Mouse (Mus musculus) forebrain, embryonic 16.5 days (tissue): ENCODE measurements at regions not wholly inside any gene's neighbourhood (a gene's known extent, or its start where the extent isn't known, plus 50 kb on each side); places are given as distances from the start of the nearest gene placed in this dataset.

Experiments used
- ATAC-seq: fragments of 200-750 bp; cut with Nextera tagmentation; 2 replicates; pipeline ENCODE4 v1.8.0; 2017; ENCODE audit warnings: mild to moderate bottlenecking, moderate library complexity
- H3K27ac ChIP-seq: fragments of 300-500 bp; sonication (generic); 2 replicates; pipeline ENCODE4 v1.5.1; 2014; ENCODE audit warnings: low read length, control low read depth
- H3K27me3 ChIP-seq: fragments of 300-500 bp; sonication (generic); replicated peaks from 2 replicates; pipeline ENCODE4 v1.6.1; 2014; ENCODE audit warnings: low read length; ENCODE audit not compliant: control insufficient read depth, insufficient read depth
- H3K36me3 ChIP-seq: fragments of 300-500 bp; sonication (generic); 2 replicates; pipeline ENCODE4 v1.6.1; 2014; ENCODE audit not compliant: control insufficient read depth, insufficient read depth
- H3K4me1 ChIP-seq: fragments of 300-500 bp; sonication (generic); replicated peaks from 2 replicates; pipeline ENCODE4 v1.6.1; 2014; ENCODE audit warnings: low read length; ENCODE audit not compliant: control insufficient read depth, insufficient read depth
- H3K4me2 ChIP-seq: fragments of 300-500 bp; sonication (generic); 2 replicates; pipeline ENCODE4 v1.6.1; 2014; ENCODE audit warnings: mild to moderate bottlenecking, low read length, control low read depth
- H3K4me3 ChIP-seq: fragments of 300-500 bp; sonication (generic); replicated peaks from 2 replicates; pipeline ENCODE4 v1.5.1; 2014; ENCODE audit warnings: mild to moderate bottlenecking, low read length, control low read depth
- H3K9ac ChIP-seq: fragments of 300-500 bp; sonication (generic); replicated peaks from 2 replicates; pipeline ENCODE4 v1.6.1; 2014; ENCODE audit warnings: low read depth, low read length, control low read depth
- H3K9me3 ChIP-seq: fragments of 300-500 bp; sonication (generic); 2 replicates; pipeline ENCODE4 v1.6.1; 2016; ENCODE audit warnings: low read length; ENCODE audit not compliant: control insufficient read depth
- WGBS: fragments of 180-500 bp; shearing (Covaris S2); extraction: QIAGEN DNeasy Blood & Tissue Kit; methylation state at CpG from one replicate; pipeline ENCODE4 v1.1.7; 2014; 5-methylcytosine and 5-hydroxymethylcytosine counted together

- no peak for ATAC-seq
These were observed 334.0 kb downstream of the Med10 start for GRCm38 (mm10) chr13:70136209-70136608.

GRCm38 (mm10) chr13:70144461-70144860 lies 342.3 kb downstream of the Med10 start:
- Histone ChIP-seq H3K36me3 (no peaks in the 10 kb centered on the region), H3K9me3 (no peaks in the 10 kb centered on the region), H3K4me3 (no peak overlapping the region), H3K4me2 (no peak overlapping the region), H3K27ac (no peak overlapping the region), H3K4me1 (peaks cover 5% of the 10 kb centered on the region; the same call in 1 of the 2 replicates), H3K27me3 (no peaks in the 10 kb centered on the region), H3K9ac (no peak overlapping the region)
- WGBS: 84% methylated on average over 4 of the region's 4 CpGs
- ATAC-seq: no peak

More at GRCm38 (mm10) chr13:70136209-70136608, 334.0 kb downstream of the Med10 start:
- Histone ChIP-seq H3K9ac (no peak overlapping the region), H3K4me1 (no peaks in the 10 kb centered on the region), H3K27ac (no peak overlapping the region), H3K27me3 (no peaks in the 10 kb centered on the region), H3K4me2 (no peak overlapping the region), H3K36me3 (no peaks in the 10 kb centered on the region), H3K9me3 (no peaks in the 10 kb centered on the region), H3K4me3 (no peak overlapping the region)
- WGBS: 74% methylated on average over 1 of the region's 1 CpGs

- Histone ChIP-seq H3K4me1 (peaks cover 10% of the 10 kb centered on the region), H3K4me2 (no peak overlapping the region), H3K27me3 (no peaks in the 10 kb centered on the region), H3K4me3 (no peak overlapping the region), H3K9me3 (no peaks in the 10 kb centered on the region), H3K27ac (no peak overlapping the region), H3K36me3 (no peaks in the 10 kb centered on the region), H3K9ac (no peak overlapping the region)
- 69% methylated on average over 6 of the region's 6 CpGs for WGBS
- no peak for ATAC-seq
These were observed 343.3 kb downstream of the Med10 start for GRCm38 (mm10) chr13:70145466-70145865.

- Histone ChIP-seq H3K36me3 (no peaks in the 10 kb centered on the region), H3K27ac (peak overlapping the region; percentile 38; the same call in 1 of the 2 replicates), H3K4me2 (no peak overlapping the region), H3K9ac (no peak overlapping the region), H3K4me3 (no peak overlapping the region), H3K9me3 (no peaks in the 10 kb centered on the region), H3K4me1 (peaks cover 10% of the 10 kb centered on the region), H3K27me3 (no peaks in the 10 kb centered on the region)
- WGBS: 13% methylated on average over 8 of the region's 8 CpGs
- peak; percentile 62 for ATAC-seq
These were observed 347.1 kb downstream of the Med10 start for GRCm38 (mm10) chr13:70149041-70149898.

GRCm38 (mm10) chr13:70149899-70150184 lies 347.6 kb downstream of the Med10 start:
- no peak overlapping the region for H3K4me3 ChIP-seq
- H3K27me3 ChIP-seq: no peaks in the 10 kb centered on the region
- WGBS: 37% methylated on average over 10 of the region's 10 CpGs
- ATAC-seq: no peak
- H3K36me3 ChIP-seq: no peaks in the 10 kb centered on the region
- H3K4me2 ChIP-seq: no peak overlapping the region
- H3K4me1 ChIP-seq: peaks cover 10% of the 10 kb centered on the region
- H3K27ac ChIP-seq: no peak overlapping the region
- no peak overlapping the region for H3K9ac ChIP-seq
- no peaks in the 10 kb centered on the region for H3K9me3 ChIP-seq

- Histone ChIP-seq H3K36me3 (no peaks in the 10 kb centered on the region), H3K27ac (no peak overlapping the region), H3K4me3 (no peak overlapping the region), H3K9me3 (no peaks in the 10 kb centered on the region), H3K4me1 (peaks cover 19% of the 10 kb centered on the region), H3K27me3 (no peaks in the 10 kb centered on the region), H3K4me2 (no peak overlapping the region), H3K9ac (no peak overlapping the region)
- ATAC-seq: no peak
- 49% methylated on average over 8 of the region's 8 CpGs for WGBS
These were observed 350.9 kb downstream of the Med10 start for GRCm38 (mm10) chr13:70153062-70153461.

GRCm38 (mm10) chr13:70155596-70155995 lies 353.4 kb downstream of the Med10 start:
- Histone ChIP-seq H3K36me3 (no peaks in the 10 kb centered on the region), H3K4me2 (no peak overlapping the region), H3K4me1 (peaks cover 23% of the 10 kb centered on the region), H3K27me3 (no peaks in the 10 kb centered on the region), H3K9me3 (no peaks in the 10 kb centered on the region), H3K4me3 (no peak overlapping the region), H3K27ac (no peak overlapping the region), H3K9ac (no peak overlapping the region)
- ATAC-seq: no peak
- WGBS: 49% methylated on average over 5 of the region's 5 CpGs

- no peak overlapping the region for H3K9ac ChIP-seq
- no peaks in the 10 kb centered on the region for H3K27me3 ChIP-seq
- 32% methylated on average over 8 of the region's 8 CpGs for WGBS
- peak overlapping the region; percentile 58 for H3K27ac ChIP-seq
- no peaks in the 10 kb centered on the region for H3K36me3 ChIP-seq
- H3K4me2 ChIP-seq: no peak overlapping the region
- H3K4me1 ChIP-seq: peaks cover 23% of the 10 kb centered on the region
- H3K4me3 ChIP-seq: no peak overlapping the region
- no peaks in the 10 kb centered on the region for H3K9me3 ChIP-seq
- ATAC-seq: peak; percentile 64
These were observed 354.9 kb downstream of the Med10 start for GRCm38 (mm10) chr13:70156975-70157588.

- no peak for ATAC-seq
- H3K4me2 ChIP-seq: no peak overlapping the region
- 80% methylated on average over 3 of the region's 3 CpGs for WGBS
- H3K27ac ChIP-seq: peak overlapping the region; percentile 60
- no peaks in the 10 kb centered on the region for H3K9me3 ChIP-seq
- H3K9ac ChIP-seq: no peak overlapping the region
- H3K4me1 ChIP-seq: peaks cover 23% of the 10 kb centered on the region
- H3K36me3 ChIP-seq: no peaks in the 10 kb centered on the region
- H3K27me3 ChIP-seq: no peaks in the 10 kb centered on the region
- no peak overlapping the region for H3K4me3 ChIP-seq
These were observed 356.9 kb downstream of the Med10 start for GRCm38 (mm10) chr13:70159065-70159464.
